Mouse (Mus musculus) lung, adult 2 months (tissue): ENCODE results near the gene Podxl.

ENCODE experiments used
- CTCF ChIP-seq: fragments of 200-500 bp; IDR thresholded peaks from 2 replicates; pipeline ENCODE4 v1.5.1; 2011; ENCODE audit warnings: mild to moderate bottlenecking, low read length, control low read depth; ENCODE audit not compliant: insufficient read depth
- POLR2A ChIP-seq: fragments of 200-500 bp; IDR thresholded peaks from 2 replicates; pipeline ENCODE4 v1.6.1; 2011; ENCODE audit warnings: low read depth, mild to moderate bottlenecking, control low read depth, low read length, borderline replicate concordance; ENCODE audit errors: extremely low read depth

- TF ChIP-seq CTCF (no peak), POLR2A (no peak)
These were observed 14.3 kb downstream of the Podxl start for GRCm38 (mm10) chr6:31549361-31550051.
